Mouse (Mus musculus) heart, embryonic 14.5 days (tissue): Measurements from ENCODE around the gene Sun1. TPM values are rescaled to one million over a fixed set of nuclear protein-coding genes. Genes with fewer than 3 reads are reported as not detected.

Experiments
- ATAC-seq: fragments of 200-750 bp; cut with Nextera tagmentation; 2 replicates; pipeline ENCODE4 v1.8.0; 2017; ENCODE audit warnings: low read depth, moderate TSS enrichment; ENCODE audit not compliant: insufficient number of reproducible peaks, insufficient read depth, low FRiP score
- H3K27ac ChIP-seq, 2 experiments: fragments of 200-500 bp in 1 of 2; fragments of 300-500 bp in 1 of 2; sonication (generic) in 1 of 2; replicated peaks in 1 of 2; 2 replicates each; pipeline ENCODE4 v1.5.1; 2012 to 2014; ENCODE audit warnings: low read depth in 2 of 2, low read length in 2 of 2, control low read depth in 1 of 2, mild to moderate bottlenecking in 1 of 2, mixed read lengths in 1 of 2; ENCODE audit not compliant: control insufficient read depth in 1 of 2, insufficient read depth in 1 of 2
- H3K27me3 ChIP-seq: fragments of 300-500 bp; sonication (generic); 2 replicates; pipeline ENCODE4 v1.6.1; 2014; ENCODE audit warnings: mild to moderate bottlenecking, low read length, control low read depth; ENCODE audit not compliant: control insufficient read depth, insufficient read depth
- H3K36me3 ChIP-seq: fragments of 300-500 bp; sonication (generic); 2 replicates; pipeline ENCODE4 v1.6.1; 2014; ENCODE audit warnings: mild to moderate bottlenecking, control low read depth, low read length, mixed read lengths; ENCODE audit not compliant: control insufficient read depth, insufficient read depth
- H3K4me1 ChIP-seq, 2 experiments: fragments of 200-500 bp in 1 of 2; fragments of 300-500 bp in 1 of 2; sonication (generic) in 1 of 2; 2 replicates each; pipeline ENCODE4 v1.6.1; 2012 to 2014; ENCODE audit warnings: low read length in 2 of 2, control low read depth in 1 of 2, mixed read lengths in 1 of 2; ENCODE audit not compliant: control insufficient read depth in 2 of 2, insufficient read depth in 2 of 2
- H3K4me2 ChIP-seq: fragments of 300-500 bp; sonication (generic); 2 replicates; pipeline ENCODE4 v1.6.1; 2014; ENCODE audit warnings: mild to moderate bottlenecking, low read length
- H3K4me3 ChIP-seq, 2 experiments: fragments of 200-500 bp in 1 of 2; fragments of 300-500 bp in 1 of 2; sonication (generic) in 1 of 2; 2 replicates each; pipeline ENCODE4 v1.5.1; 2012 to 2014; ENCODE audit warnings: low read length in 2 of 2, mild to moderate bottlenecking in 2 of 2, control low read depth in 1 of 2, low read depth in 1 of 2, moderate library complexity in 1 of 2; ENCODE audit not compliant: control insufficient read depth in 1 of 2, insufficient read depth in 1 of 2
- H3K9ac ChIP-seq: fragments of 300-500 bp; sonication (generic); 2 replicates; pipeline ENCODE4 v1.6.1; 2014; ENCODE audit warnings: mild to moderate bottlenecking, low read length
- H3K9me3 ChIP-seq: fragments of 300-500 bp; sonication (generic); 2 replicates; pipeline ENCODE4 v1.6.1; 2016; ENCODE audit warnings: low read length, control low read depth; ENCODE audit not compliant: control insufficient read depth
- WGBS: fragments of 180-500 bp; shearing (Covaris S2); extraction: QIAGEN DNeasy Blood & Tissue Kit; methylation state at CpG from one replicate; pipeline ENCODE4 v1.1.7; 2014; 5-methylcytosine and 5-hydroxymethylcytosine counted together
- polyA plus RNA-seq: library from polyadenylated mRNA; unstranded; fragments of >200 nt; fragmentation: Nextera tagmentation; extraction: Ambion mirVana; gene quantifications from 2 replicates; pipeline ENCODE4 v1.2.1, GENCODE M21; 2014

Sun1 gene
- polyA plus RNA-seq, 1 experiment from 2014 or later: 41.4 TPM

- 90% methylated on average over 3 of the region's 3 CpGs for WGBS
- no peak overlapping the region for H3K27ac ChIP-seq
- H3K36me3 ChIP-seq: peaks cover 6% of the 10 kb centered on the region; the same call in 1 of the 2 replicates
- H3K9me3 ChIP-seq: no peaks in the 10 kb centered on the region
- no peak overlapping the region for H3K9ac ChIP-seq
- H3K4me2 ChIP-seq: no peak overlapping the region
- H3K4me1 ChIP-seq: peaks cover 11 to 20% of the 10 kb centered on the region in 2 experiments
- no peak overlapping the region for H3K4me3 ChIP-seq
- no peaks in the 10 kb centered on the region for H3K27me3 ChIP-seq
- no peak for ATAC-seq
Measured at GRCm38 (mm10) chr5:139198779-139199178, 1.7 kb upstream of the Sun1 start.

- ATAC-seq: no peak
- H3K36me3 ChIP-seq: peaks cover 6% of the 10 kb centered on the region; the same call in 1 of the 2 replicates
- H3K9me3 ChIP-seq: no peaks in the 10 kb centered on the region
- H3K27me3 ChIP-seq: no peaks in the 10 kb centered on the region
- H3K9ac ChIP-seq: peak overlapping the region; percentile 76
- H3K27ac ChIP-seq: peak overlapping the region; percentile 85 to 88
- H3K4me1 ChIP-seq: peaks cover 11 to 20% of the 10 kb centered on the region in 2 experiments
- H3K4me2 ChIP-seq: peak overlapping the region; percentile 99
- H3K4me3 ChIP-seq: peak overlapping the region; percentile 69 to 96
- WGBS: 36% methylated on average over 2 of the region's 2 CpGs
Measured at GRCm38 (mm10) chr5:139199636-139199994, 822 bp upstream of the Sun1 start.

- Histone ChIP-seq H3K36me3 (peaks cover 6% of the 10 kb centered on the region; the same call in 1 of the 2 replicates), H3K9ac (peak overlapping the region; percentile 93), H3K4me1 (peaks cover 11 to 20% of the 10 kb centered on the region in 2 experiments), H3K9me3 (no peaks in the 10 kb centered on the region), H3K27me3 (no peaks in the 10 kb centered on the region), H3K4me3 (peak overlapping the region; percentile 90 to 96), H3K27ac (peak overlapping the region; percentile 36 to 39; a peak in 2 of 4 replicates), H3K4me2 (peak overlapping the region; percentile 99)
- 2% methylated on average over 56 of the region's 57 CpGs for WGBS
- peak; percentile 3 for ATAC-seq
Measured at GRCm38 (mm10) chr5:139200770-139201569, 533 bp downstream of the Sun1 start.

- 82% methylated on average over 11 of the region's 11 CpGs for WGBS
- Histone ChIP-seq H3K9ac (peak overlapping the region; percentile 93; the same call in 1 of the 2 replicates), H3K9me3 (no peaks in the 10 kb centered on the region), H3K36me3 (peaks cover 6% of the 10 kb centered on the region; the same call in 1 of the 2 replicates), H3K4me3 (no peak overlapping the region), H3K27me3 (no peaks in the 10 kb centered on the region), H3K4me2 (peak overlapping the region; percentile 99), H3K4me1 (peaks cover 8 to 15% of the 10 kb centered on the region in 2 experiments), H3K27ac (no peak overlapping the region)
- no peak for ATAC-seq
Measured at GRCm38 (mm10) chr5:139202127-139202526, 1.7 kb downstream of the Sun1 start.

- ATAC-seq: no peak
- no peaks in the 10 kb centered on the region for H3K27me3 ChIP-seq
- peaks cover 8 to 15% of the 10 kb centered on the region in 2 experiments for H3K4me1 ChIP-seq
- H3K9me3 ChIP-seq: no peaks in the 10 kb centered on the region
- peaks cover 9% of the 10 kb centered on the region; the same call in 1 of the 2 replicates for H3K36me3 ChIP-seq
- H3K4me3 ChIP-seq: no peak overlapping the region
- no peak overlapping the region for H3K27ac ChIP-seq
- no peak overlapping the region for H3K9ac ChIP-seq
- WGBS: 78% methylated on average over 5 of the region's 5 CpGs
- H3K4me2 ChIP-seq: no peak overlapping the region
Measured at GRCm38 (mm10) chr5:139203312-139203711, 2.9 kb downstream of the Sun1 start.

GRCm38 (mm10) chr5:139206081-139206480 lies 5.6 kb downstream of the Sun1 start:
- Histone ChIP-seq H3K9ac (no peak overlapping the region), H3K4me2 (no peak overlapping the region), H3K27ac (no peak overlapping the region), H3K9me3 (no peaks in the 10 kb centered on the region), H3K27me3 (no peaks in the 10 kb centered on the region), H3K36me3 (peaks cover 22% of the 10 kb centered on the region; the same call in 1 of the 2 replicates), H3K4me1 (peaks cover 5 to 10% of the 10 kb centered on the region in 2 experiments), H3K4me3 (no peak overlapping the region)
- ATAC-seq: no peak
- WGBS: 58% methylated on average over 4 of the region's 4 CpGs

GRCm38 (mm10) chr5:139206525-139206924 lies 6.1 kb downstream of the Sun1 start:
- 70% methylated on average over 7 of the region's 7 CpGs for WGBS
- H3K36me3 ChIP-seq: peaks cover 22% of the 10 kb centered on the region; the same call in 1 of the 2 replicates
- no peaks in the 10 kb centered on the region for H3K9me3 ChIP-seq
- no peaks in the 10 kb centered on the region for H3K27me3 ChIP-seq
- H3K4me2 ChIP-seq: no peak overlapping the region
- ATAC-seq: no peak
- no peak overlapping the region for H3K9ac ChIP-seq
- no peak overlapping the region for H3K27ac ChIP-seq
- peaks cover 4 to 6% of the 10 kb centered on the region in 2 experiments for H3K4me1 ChIP-seq
- no peak overlapping the region for H3K4me3 ChIP-seq
